Mouse (Mus musculus) testis, adult 2 months (tissue): ENCODE data around the gene Foxj3.

Source experiments
- CTCF ChIP-seq: fragments of 200-500 bp; IDR thresholded peaks from 2 replicates; pipeline ENCODE4 v1.5.1; 2012; ENCODE audit warnings: low read depth, mild to moderate bottlenecking, inconsistent platforms, low read length, moderate library complexity; ENCODE audit not compliant: control insufficient read depth, insufficient read depth, insufficient replicate concordance
- POLR2A ChIP-seq: fragments of 200-500 bp; IDR thresholded peaks from 2 replicates; pipeline ENCODE4 v1.6.1; 2012; ENCODE audit warnings: low read depth, mild to moderate bottlenecking, inconsistent platforms, low read length, moderate library complexity; ENCODE audit not compliant: control insufficient read depth

DNA sequence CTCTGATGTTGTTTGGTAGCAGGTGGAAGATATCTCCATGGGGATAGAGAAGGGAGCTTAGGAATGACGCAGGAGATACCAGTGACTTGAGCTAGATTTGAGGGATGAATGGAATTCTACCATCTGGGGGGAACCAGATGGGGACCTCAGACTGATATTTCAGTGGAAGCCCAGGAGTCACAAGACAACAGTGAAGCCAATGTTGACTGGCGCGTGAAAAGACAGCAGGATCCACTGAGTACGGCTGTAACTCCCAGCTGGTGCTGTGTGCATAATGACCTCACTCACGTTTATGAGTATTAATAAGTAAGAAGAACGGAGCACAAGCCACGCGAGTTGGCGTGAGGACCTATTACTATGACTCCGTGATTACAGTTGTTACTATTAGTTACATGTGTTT, 47.1 kb upstream of the Foxj3 start:
- TF ChIP-seq POLR2A (no peak), CTCF (no peak)
